Mouse (Mus musculus) lung, embryonic 15.5 days (tissue): ENCODE data around the gene 4931428F04Rik. TPM values are rescaled to one million over a fixed set of nuclear protein-coding genes. Genes with fewer than 3 reads are reported as not detected.

ENCODE experiments used
- ATAC-seq: fragments of 200-750 bp; cut with Nextera tagmentation; 2 replicates; pipeline ENCODE4 v1.8.0; 2017; ENCODE audit warnings: moderate number of reproducible peaks, borderline replicate concordance; ENCODE audit not compliant: low FRiP score, low TSS enrichment; ENCODE audit errors: extremely low read depth
- H3K27ac ChIP-seq: fragments of 300-500 bp; sonication (generic); 2 replicates; pipeline ENCODE4 v1.5.1; 2015; ENCODE audit warnings: moderate library complexity, mild to moderate bottlenecking, inconsistent platforms
- H3K27me3 ChIP-seq: fragments of 300-500 bp; sonication (generic); 2 replicates; pipeline ENCODE4 v1.6.1; 2015; ENCODE audit warnings: inconsistent platforms
- H3K36me3 ChIP-seq: fragments of 300-500 bp; sonication (generic); 2 replicates; pipeline ENCODE4 v1.6.1; 2015; ENCODE audit warnings: inconsistent platforms
- H3K4me1 ChIP-seq: fragments of 300-500 bp; sonication (generic); 2 replicates; pipeline ENCODE4 v1.6.1; 2015; ENCODE audit warnings: inconsistent platforms
- H3K4me2 ChIP-seq: fragments of 300-500 bp; sonication (generic); 2 replicates; pipeline ENCODE4 v1.6.1; 2015; ENCODE audit warnings: inconsistent platforms, mild to moderate bottlenecking, moderate library complexity
- H3K4me3 ChIP-seq: fragments of 300-500 bp; sonication (generic); 2 replicates; pipeline ENCODE4 v1.5.1; 2015; ENCODE audit warnings: mild to moderate bottlenecking, inconsistent platforms
- H3K9ac ChIP-seq: fragments of 300-500 bp; sonication (generic); 2 replicates; pipeline ENCODE4 v1.6.1; 2015; ENCODE audit warnings: inconsistent platforms
- H3K9me3 ChIP-seq: fragments of 300-500 bp; sonication (generic); 2 replicates; pipeline ENCODE4 v1.6.1; 2016; ENCODE audit warnings: inconsistent platforms
- WGBS: fragments of 180-500 bp; shearing (Covaris S2); methylation state at CpG from one replicate; pipeline ENCODE4 v1.1.7; 2015; 5-methylcytosine and 5-hydroxymethylcytosine counted together
- polyA plus RNA-seq: library from polyadenylated mRNA; unstranded; fragments of >200 nt; fragmentation: Nextera tagmentation; extraction: Ambion mirVana; gene quantifications from 2 replicates; pipeline ENCODE4 v1.2.1, GENCODE M21; 2015

The 4931428F04Rik gene
- polyA plus RNA-seq, 1 experiment from 2014 or later = 10.0 TPM

DNA sequence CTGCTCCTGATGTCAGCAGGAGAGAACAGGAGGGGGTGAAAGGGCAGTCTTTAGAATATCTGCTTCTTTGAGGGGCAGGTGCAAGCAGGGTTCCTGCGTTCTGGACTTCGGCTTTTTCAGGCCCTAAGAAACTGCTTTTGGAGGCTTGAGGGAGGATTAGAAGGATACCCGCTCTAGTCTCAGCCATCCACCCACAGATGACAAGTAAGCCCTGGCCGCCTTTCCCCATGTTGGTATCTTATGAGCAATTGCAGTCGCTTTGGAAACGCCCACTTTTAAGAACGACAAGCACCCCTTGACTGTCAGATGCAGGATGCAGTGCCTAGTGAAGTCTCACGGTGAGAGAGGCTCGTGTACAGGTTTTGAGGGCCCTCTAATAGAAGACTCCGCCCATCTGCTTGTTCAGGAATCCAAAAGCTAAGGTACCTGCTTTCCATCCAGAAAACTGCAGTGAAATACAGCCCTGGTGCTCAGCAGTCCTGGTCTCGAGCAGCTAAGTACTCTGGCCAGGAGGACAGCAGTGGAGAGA, 29.1 kb upstream of the 4931428F04Rik start:
- peak; percentile 23; the same call in 1 of the 2 replicates for ATAC-seq
- H3K4me3 ChIP-seq = no peak overlapping the region
- peaks cover 26% of the 10 kb centered on the region for H3K36me3 ChIP-seq
- no peak overlapping the region for H3K9ac ChIP-seq
- no peaks in the 10 kb centered on the region for H3K27me3 ChIP-seq
- no peaks in the 10 kb centered on the region for H3K9me3 ChIP-seq
- WGBS = 68% methylated on average over 11 of the region's 11 CpGs
- H3K27ac ChIP-seq = peak overlapping the region; percentile 67
- H3K4me2 ChIP-seq = no peak overlapping the region
- 0 out of 2 replicates have a peak, but pooled peaks cover 11% of the 10 kb centered on the region for H3K4me1 ChIP-seq

DNA sequence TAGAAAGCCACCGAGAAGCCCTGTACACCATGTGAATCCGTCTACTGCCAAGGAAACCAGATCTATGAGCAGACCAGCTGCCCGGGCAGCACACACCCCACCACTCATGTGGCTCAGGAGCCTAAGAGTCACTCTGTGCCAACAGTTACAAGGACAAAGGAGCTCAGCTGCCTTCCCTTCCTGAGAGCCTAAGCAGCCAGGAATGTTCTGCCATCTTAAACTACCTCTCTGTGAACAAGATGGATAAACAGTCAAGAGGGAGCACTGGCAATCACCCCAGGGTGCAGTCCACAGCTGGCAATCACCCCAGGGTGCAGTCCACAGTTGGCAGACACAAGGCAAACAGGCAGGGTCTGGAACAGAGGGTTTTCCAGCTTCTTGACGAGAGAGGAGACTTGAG, 28.3 kb upstream of the 4931428F04Rik start:
- Histone ChIP-seq H3K36me3 (peaks cover 34% of the 10 kb centered on the region), H3K9ac (no peak overlapping the region), H3K27me3 (no peaks in the 10 kb centered on the region), H3K4me3 (no peak overlapping the region), H3K9me3 (no peaks in the 10 kb centered on the region), H3K4me2 (no peak overlapping the region), H3K4me1 (0 out of 2 replicates have a peak, but pooled peaks cover 11% of the 10 kb centered on the region), H3K27ac (peak overlapping the region; percentile 67)
- 0 out of 2 replicates have a peak, but pooled peaks have one; percentile 12 for ATAC-seq
- 74% methylated on average over 4 of the region's 4 CpGs for WGBS

DNA sequence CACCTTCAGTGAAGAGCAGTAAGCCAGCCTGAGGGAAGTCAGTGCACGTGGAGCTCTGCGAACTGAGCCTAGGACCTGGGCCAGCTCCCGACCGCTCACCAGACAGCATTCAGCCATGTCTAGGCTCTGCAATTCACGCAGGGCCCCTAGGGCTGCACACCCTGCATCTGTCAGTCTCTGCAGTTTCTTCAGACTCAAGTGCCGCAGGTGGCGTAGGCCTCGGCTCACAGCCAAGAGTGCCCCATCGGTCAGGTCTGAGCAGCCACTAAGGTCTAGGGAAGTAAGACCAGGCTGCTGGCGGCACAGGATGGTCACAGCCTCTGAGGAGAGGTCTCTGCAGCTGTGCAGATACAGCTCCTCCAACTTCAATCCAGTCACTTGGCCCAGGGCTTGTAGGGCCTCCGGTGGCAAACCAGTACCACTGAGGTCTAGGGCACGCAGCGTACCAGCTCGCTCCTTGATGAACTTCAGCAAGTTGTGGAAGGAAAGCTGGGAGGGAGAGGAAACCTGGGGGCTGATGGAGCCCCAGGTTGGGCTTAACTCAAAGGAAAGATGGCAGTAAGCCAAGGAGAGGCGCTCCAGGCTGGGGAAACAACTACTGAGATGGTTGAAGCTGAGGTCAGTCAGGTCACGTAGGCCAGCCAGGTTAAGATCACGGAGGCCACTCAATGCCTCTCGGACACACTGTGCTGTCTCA, 25.6 kb upstream of the 4931428F04Rik start:
- Histone ChIP-seq H3K36me3 (peaks cover 46% of the 10 kb centered on the region), H3K4me2 (no peak overlapping the region), H3K4me1 (0 out of 2 replicates have a peak, but pooled peaks cover 11% of the 10 kb centered on the region), H3K4me3 (no peak overlapping the region), H3K27me3 (no peaks in the 10 kb centered on the region), H3K9me3 (no peaks in the 10 kb centered on the region), H3K27ac (no peak overlapping the region), H3K9ac (no peak overlapping the region)
- ATAC-seq = no peak
- WGBS = 84% methylated on average over 18 of the region's 18 CpGs

DNA sequence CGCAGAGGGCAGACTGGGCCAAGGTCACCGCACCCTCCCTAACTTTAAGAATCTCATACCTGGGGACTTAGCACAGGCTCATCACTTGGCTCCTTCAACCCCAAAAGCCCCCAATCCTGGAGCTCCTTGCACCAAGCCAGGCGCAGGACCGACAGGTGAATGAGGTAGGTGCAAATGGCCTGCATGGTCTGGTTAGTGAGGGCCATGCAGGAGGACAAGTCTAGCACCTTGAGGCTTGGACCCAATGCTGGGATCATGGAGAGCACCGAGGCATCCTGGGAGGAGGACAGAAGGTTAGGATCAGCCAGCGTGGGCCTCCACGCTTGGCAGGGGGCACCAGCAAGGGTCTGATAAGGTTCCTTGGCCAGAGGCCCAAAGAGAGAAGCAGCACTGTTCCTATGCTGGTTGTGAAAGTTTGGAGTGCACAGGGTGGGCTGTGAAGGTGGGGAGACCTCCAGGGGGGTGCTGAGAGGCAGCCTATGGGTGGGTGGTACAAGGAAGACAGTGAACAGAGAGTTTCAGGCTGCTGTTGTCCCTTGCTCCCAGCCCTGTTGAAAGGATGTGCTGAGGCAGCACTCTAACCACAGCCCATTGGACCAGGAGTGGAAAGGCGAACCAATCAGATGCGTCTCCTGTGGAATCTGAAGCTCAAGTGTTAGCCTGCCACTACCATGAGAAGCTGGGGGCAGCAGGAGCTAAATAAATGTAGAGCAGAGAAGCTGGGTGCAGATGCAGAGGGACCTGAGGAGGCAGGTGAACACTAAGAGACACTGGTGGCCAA, 24.1 kb upstream of the 4931428F04Rik start:
- Histone ChIP-seq H3K36me3 (peaks cover 57% of the 10 kb centered on the region), H3K9me3 (no peaks in the 10 kb centered on the region), H3K4me2 (no peak overlapping the region), H3K4me3 (no peak overlapping the region), H3K9ac (no peak overlapping the region), H3K4me1 (0 out of 2 replicates have a peak, but pooled peaks cover 10% of the 10 kb centered on the region), H3K27me3 (no peaks in the 10 kb centered on the region), H3K27ac (no peak overlapping the region)
- WGBS = 71% methylated on average over 9 of the region's 9 CpGs
- no peak for ATAC-seq

DNA sequence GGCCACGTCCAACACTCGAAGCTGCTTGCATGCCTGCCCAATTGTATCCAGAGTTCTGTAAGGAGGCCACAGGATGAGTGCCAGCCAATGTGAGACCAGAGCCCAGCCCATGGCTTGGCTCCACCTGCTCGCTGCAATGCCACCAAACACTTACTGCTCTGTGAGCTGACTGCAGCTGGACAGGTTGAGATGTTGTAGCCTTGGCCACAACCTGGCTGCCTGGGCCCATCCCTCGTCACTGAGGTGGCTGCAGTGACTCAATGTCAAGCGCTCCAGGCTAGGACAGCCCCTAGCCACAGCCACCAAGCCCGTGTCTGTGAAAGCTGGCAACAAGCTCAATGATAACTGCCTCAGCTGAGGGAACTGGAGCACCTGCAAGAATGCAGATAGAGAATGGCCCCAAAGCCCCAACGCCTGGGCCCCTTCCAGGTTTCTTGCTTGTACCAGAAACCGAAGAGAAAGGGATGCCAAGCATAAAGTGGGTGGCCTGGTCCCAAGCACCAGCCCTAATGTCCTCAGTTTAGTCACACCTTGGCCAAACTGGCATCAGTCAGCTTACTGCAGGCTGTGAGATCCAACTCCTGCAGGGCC, 23.3 kb upstream of the 4931428F04Rik start:
- Histone ChIP-seq H3K27me3 (no peaks in the 10 kb centered on the region), H3K4me2 (no peak overlapping the region), H3K9ac (no peak overlapping the region), H3K4me1 (0 out of 2 replicates have a peak, but pooled peaks cover 3% of the 10 kb centered on the region), H3K27ac (no peak overlapping the region), H3K36me3 (peaks cover 55% of the 10 kb centered on the region), H3K4me3 (no peak overlapping the region), H3K9me3 (no peaks in the 10 kb centered on the region)
- ATAC-seq = no peak
- 86% methylated on average over 8 of the region's 8 CpGs for WGBS

DNA sequence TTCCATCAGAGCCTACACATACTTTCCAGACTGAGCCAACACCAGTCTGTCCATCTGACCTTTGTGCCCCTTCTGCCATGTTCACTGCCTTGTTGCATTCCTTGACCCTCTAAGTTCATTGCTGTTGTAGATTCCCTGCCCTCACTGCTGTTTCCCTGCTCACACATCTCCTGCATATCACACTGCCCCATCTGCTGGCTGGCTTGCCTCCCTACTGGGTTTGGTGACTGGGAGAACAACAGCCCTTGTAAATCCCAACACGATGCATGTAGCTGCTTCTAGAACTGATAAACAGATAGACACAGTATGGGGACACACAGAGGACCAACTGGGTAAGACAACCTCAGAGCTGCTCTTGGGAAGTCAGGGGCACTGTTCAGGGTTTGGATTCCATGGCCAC, 22.1 kb upstream of the 4931428F04Rik start:
- 82% methylated on average over 1 of the region's 1 CpGs for WGBS
- no peak for ATAC-seq
- Histone ChIP-seq H3K9ac (no peak overlapping the region), H3K9me3 (no peaks in the 10 kb centered on the region), H3K4me3 (no peak overlapping the region), H3K27me3 (no peaks in the 10 kb centered on the region), H3K36me3 (peaks cover 65% of the 10 kb centered on the region), H3K27ac (no peak overlapping the region), H3K4me2 (no peak overlapping the region), H3K4me1 (0 out of 2 replicates have a peak, but pooled peaks cover 3% of the 10 kb centered on the region)

DNA sequence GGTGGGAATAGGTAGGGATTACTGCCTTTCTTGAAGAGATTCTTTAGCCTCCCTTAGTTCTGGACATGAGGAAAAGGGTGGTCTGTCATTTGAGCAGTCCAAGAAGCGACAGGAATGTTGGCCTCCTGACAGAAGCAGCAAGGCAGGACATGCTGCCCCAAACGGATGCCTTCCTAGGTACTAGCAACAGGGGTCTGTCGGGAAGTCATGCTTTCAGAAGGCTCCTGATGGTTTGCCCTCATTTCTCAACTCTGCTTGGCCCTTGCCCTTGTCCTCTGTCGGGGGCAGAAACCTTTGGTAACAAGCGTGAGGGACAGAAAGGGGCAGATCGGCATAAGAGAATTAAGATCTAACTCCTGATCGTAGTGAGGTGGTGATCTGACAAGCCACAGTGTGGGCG, 20.5 kb upstream of the 4931428F04Rik start:
- Histone ChIP-seq H3K27me3 (no peaks in the 10 kb centered on the region), H3K9ac (no peak overlapping the region), H3K4me1 (peaks cover 14% of the 10 kb centered on the region), H3K9me3 (no peaks in the 10 kb centered on the region), H3K4me3 (no peak overlapping the region), H3K27ac (no peak overlapping the region), H3K4me2 (no peak overlapping the region), H3K36me3 (peaks cover 59% of the 10 kb centered on the region)
- no peak for ATAC-seq
- 78% methylated on average over 8 of the region's 8 CpGs for WGBS

DNA sequence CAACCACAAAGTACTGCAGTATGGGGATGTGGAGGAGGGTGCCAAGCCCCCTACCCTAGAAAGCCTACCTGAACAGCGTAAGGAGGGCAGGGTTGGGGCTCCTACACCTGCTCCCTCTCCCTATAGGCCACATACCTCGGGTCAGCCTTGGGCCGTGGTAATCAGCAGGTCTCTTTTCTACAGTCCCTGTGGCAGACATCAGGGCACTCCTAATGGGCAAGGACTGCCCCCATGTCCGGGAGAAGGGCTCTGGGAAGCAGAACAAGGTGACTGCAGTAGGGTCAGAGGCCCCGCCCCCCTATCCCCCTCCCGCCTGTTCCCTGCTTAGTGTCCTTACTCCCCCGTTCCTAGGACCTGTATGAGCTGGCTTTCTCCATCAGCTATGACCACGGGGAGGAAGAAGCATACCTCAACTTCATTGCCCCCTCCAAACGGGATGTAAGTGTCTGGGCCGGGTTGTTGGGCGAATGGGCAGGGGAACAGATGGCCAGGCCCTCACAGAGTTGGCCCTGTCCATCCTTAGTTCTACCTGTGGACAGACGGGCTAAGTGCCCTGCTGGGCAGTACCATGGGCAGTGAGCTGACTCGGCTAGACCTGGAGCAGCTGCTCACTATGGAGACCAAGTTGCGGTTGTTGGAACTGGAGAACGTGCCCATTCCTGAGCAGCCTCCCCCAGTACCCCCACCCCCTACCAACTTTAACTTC, 19.6 kb upstream of the 4931428F04Rik start:
- 75% methylated on average over 15 of the region's 15 CpGs for WGBS
- H3K9ac ChIP-seq = no peak overlapping the region
- no peak for ATAC-seq

DNA sequence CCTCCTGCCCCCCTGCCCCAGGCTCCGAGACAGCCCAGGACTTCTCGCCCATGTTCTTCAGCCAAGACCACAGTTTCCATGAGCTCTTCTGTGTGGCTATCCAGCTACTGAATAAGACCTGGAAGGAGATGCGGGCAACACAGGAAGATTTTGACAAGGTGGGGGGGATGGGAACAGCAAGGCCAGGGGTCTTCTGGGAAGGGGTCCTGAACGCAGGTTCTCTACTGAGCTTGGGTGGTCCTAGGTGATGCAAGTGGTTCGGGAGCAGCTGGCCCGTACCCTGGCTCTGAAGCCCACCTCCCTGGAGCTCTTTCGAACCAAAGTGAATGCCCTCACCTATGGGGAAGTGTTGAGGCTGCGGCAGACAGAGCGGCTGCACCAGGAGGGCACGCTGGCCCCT, 18.8 kb upstream of the 4931428F04Rik start:
- no peak overlapping the region for H3K27ac ChIP-seq
- peaks cover 56% of the 10 kb centered on the region for H3K36me3 ChIP-seq
- peaks cover 27% of the 10 kb centered on the region for H3K4me1 ChIP-seq
- no peaks in the 10 kb centered on the region for H3K27me3 ChIP-seq
- no peak overlapping the region for H3K4me3 ChIP-seq
- 90% methylated on average over 10 of the region's 10 CpGs for WGBS
- no peak overlapping the region for H3K9ac ChIP-seq
- no peak overlapping the region for H3K4me2 ChIP-seq
- H3K9me3 ChIP-seq = no peaks in the 10 kb centered on the region
- no peak for ATAC-seq

More for the DNA sequence above, 19.6 kb upstream of the 4931428F04Rik start:
- Histone ChIP-seq H3K4me2 (no peak overlapping the region), H3K36me3 (peaks cover 60% of the 10 kb centered on the region), H3K4me3 (no peak overlapping the region), H3K4me1 (peaks cover 22% of the 10 kb centered on the region), H3K27ac (no peak overlapping the region), H3K9me3 (no peaks in the 10 kb centered on the region), H3K27me3 (no peaks in the 10 kb centered on the region)

DNA sequence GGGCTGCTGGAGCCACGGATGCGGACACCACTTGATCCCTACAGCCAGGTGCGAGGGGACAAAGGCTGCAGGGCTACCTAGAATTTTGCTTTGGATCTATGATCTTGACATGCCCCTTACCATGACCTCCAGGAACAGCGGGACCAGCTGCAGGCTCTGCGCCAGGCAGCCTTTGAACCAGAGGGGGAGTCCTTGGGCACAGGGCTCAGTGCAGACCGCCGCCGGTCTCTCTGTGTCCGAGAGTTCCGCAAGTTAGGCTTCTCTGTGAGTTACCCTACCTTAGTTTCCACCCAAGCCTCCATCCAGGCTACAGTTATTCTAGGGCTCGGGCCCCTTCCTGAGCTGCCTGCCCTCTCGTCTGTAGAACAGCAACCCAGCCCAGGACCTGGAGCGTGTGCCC, 18.0 kb upstream of the 4931428F04Rik start:
- Histone ChIP-seq H3K36me3 (peaks cover 54% of the 10 kb centered on the region), H3K27ac (no peak overlapping the region), H3K4me2 (no peak overlapping the region), H3K9me3 (no peaks in the 10 kb centered on the region), H3K4me1 (peaks cover 27% of the 10 kb centered on the region), H3K9ac (no peak overlapping the region), H3K27me3 (no peaks in the 10 kb centered on the region), H3K4me3 (no peak overlapping the region)
- ATAC-seq = no peak
- 95% methylated on average over 13 of the region's 13 CpGs for WGBS

DNA sequence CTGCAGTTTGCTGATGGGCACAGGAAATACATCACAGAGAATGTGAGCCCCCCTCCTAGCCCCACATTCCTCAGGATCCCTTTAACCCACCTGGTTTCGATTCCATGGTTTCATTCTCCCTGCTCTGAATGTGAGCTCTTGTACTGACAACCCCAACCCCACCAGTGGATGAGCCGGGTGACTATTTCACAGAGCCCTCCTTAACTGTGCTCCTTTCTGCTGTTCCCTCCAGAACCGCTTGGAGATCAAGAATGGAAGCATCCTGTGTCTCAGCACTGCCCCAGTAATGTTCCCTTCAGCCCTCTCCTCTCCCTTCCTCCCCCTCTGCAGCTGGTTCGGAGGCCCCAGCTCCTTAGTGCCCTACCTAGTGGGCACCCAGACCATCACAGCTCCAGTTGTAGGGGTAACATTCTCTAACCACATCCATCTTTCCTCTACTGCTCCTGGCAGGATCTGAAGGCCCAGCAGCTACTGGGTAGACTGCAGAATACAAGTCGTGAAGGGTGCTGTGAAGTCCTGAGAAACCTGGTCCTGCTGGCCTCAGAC, 16.6 kb upstream of the 4931428F04Rik start:
- peak; percentile 37 for ATAC-seq
- Histone ChIP-seq H3K27me3 (no peaks in the 10 kb centered on the region), H3K9me3 (no peaks in the 10 kb centered on the region), H3K27ac (peak overlapping the region; percentile 89), H3K4me1 (peaks cover 27% of the 10 kb centered on the region), H3K36me3 (peaks cover 53% of the 10 kb centered on the region), H3K4me2 (peak overlapping the region; percentile 73), H3K9ac (peak overlapping the region; percentile 58), H3K4me3 (peak overlapping the region; percentile 44)
- 26% methylated on average over 5 of the region's 5 CpGs for WGBS
